In the genomic region with DNA sequence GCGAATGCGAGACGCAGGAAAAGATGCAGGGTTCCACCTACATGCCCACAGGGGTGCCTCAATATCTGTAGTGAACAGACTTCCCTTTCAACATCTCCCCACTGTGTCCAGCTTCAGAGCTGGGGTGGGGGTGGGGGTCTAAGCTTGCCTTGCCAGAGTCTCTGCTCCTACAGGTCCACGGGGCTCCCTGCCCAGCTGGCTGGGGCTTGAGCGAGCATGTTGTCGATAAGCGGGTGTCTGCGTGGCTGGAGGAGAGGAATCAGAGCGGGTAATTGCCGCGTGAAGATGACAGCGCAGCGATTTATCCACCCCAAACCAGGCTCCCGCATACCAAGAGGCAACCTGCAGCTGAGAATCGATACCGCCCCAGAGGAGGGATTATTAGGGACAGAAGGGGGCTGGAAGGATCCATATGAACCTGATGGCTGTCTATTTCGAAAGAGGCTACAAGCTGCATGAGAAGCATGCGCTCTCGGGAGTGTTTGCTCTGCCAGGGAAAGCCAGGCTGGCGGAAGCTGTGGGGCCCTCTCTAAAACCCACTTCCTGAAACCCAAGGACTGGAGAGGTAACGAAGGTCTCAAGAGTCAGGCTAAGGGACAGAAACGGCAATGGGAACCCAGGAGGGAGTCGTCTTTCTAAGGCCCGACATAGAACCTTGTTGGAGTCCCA, we compare ENCODE assay signal across 8 mouse cellular contexts.
A peak's percentile ranks its signal among the peaks of the same experiment; 100 is the strongest.
DNase-seq lines count a peak whose midpoint lies in the region; ATAC-seq lines count a peak whose summit lies in the region.
"Had no signal": no experiment of that assay in that cellular context is flagged by ENCODE, and none has a peak within 500 bp of the region (broad histone marks: within the 10 kb centered on the region; RNA-seq: fewer than 3 reads in every experiment).

No protein-coding gene starts in this region.

- DNase-seq in CD4-positive helper T cell, adult 2 months (ENCODE audit: low read depth, low spot score), result peak; percentile 45
- peak; percentile 8 to 25 for DNase-seq in CD8-positive naive resting alpha-beta T cell, adult 2 months (ENCODE audit: low read depth in 2 of 2, low spot score in 2 of 2)
- DNase-seq in thymus, postnatal 14 days, result peak; percentile 77
- no peak for DNase-seq in adrenal gland, adult 8-10 months
- no peak for DNase-seq in right cerebral cortex, postnatal 4 days

- peaks cover 20% of the 10 kb centered on the region for H3K4me1 ChIP-seq in hindbrain, embryonic 15.5 days (replicated peaks)

- no peaks in the 10 kb centered on the region for H3K36me3 ChIP-seq in hindbrain, embryonic 15.5 days

- H3K9me3 ChIP-seq in hindbrain, embryonic 15.5 days, result no peaks in the 10 kb centered on the region

- 38% methylated on average over 24 of the region's 24 CpGs for WGBS in hindbrain, embryonic 15.5 days

- no peak overlapping the region for H3K27ac ChIP-seq in hindbrain, embryonic 15.5 days (replicated peaks)

- no peak overlapping the region for H3K4me3 ChIP-seq in hindbrain, embryonic 15.5 days
- H3K4me3 ChIP-seq: erythroblast, embryonic 14.5 days had no signal

- ATAC-seq in hindbrain, embryonic 15.5 days (ENCODE audit: low FRiP score, low read depth), result no peak
- ATAC-seq in megakaryocyte progenitor cell, adult 5-6 weeks (replicated peaks; ENCODE audit: poor library complexity), result peak; percentile 77

- H3K27me3 ChIP-seq in hindbrain, embryonic 15.5 days, result peaks cover 16% of the 10 kb centered on the region

- no peak overlapping the region for H3K9ac ChIP-seq in hindbrain, embryonic 15.5 days

- peak overlapping the region; percentile 31 for H3K4me2 ChIP-seq in hindbrain, embryonic 15.5 days

Comparison
In these comparisons a context has a peak if more than half of its experiments do, and no peak if none do; other contexts are left out.
1. DNase-seq: peak in CD4-positive helper T cell, adult 2 months (single experiment), CD8-positive naive resting alpha-beta T cell, adult 2 months (2 of 2) and thymus, postnatal 14 days (single experiment); none in adrenal gland, adult 8-10 months (single experiment) and right cerebral cortex, postnatal 4 days (single experiment).